Mouse (Mus musculus) erythroblast, embryonic 14.5 days (primary cell): ENCODE results near the gene Hist1h2be. TPM values are rescaled to one million over a fixed set of nuclear protein-coding genes. Genes with fewer than 3 reads are reported as not detected.
"Not testable (repeated sequence)": the region's sequence is repeated elsewhere in the genome, so short reads cannot be mapped to it uniquely, and the experiment has no call there.

Experiments used
- H3K27me3 ChIP-seq: 2 replicates; pipeline ENCODE4 v1.6.1; 2012; ENCODE audit warnings: inconsistent platforms; ENCODE audit not compliant: control insufficient read depth
- H3K36me3 ChIP-seq: 2 replicates; pipeline ENCODE4 v1.6.1; 2012; ENCODE audit warnings: mild to moderate bottlenecking, inconsistent platforms; ENCODE audit not compliant: control insufficient read depth
- H3K4me1 ChIP-seq: 2 replicates; pipeline ENCODE4 v1.6.1; 2012; ENCODE audit warnings: inconsistent platforms; ENCODE audit not compliant: control insufficient read depth
- H3K4me3 ChIP-seq: replicated peaks from 2 replicates; pipeline ENCODE3; 2012; ENCODE audit warnings: moderate library complexity, mild to moderate bottlenecking, inconsistent platforms
- H3K9me3 ChIP-seq: 2 replicates; pipeline ENCODE4 v1.6.1; 2012; ENCODE audit warnings: low read length, inconsistent platforms, mixed read lengths; ENCODE audit not compliant: control insufficient read depth
- GATA1 ChIP-seq: IDR thresholded peaks from 2 replicates; pipeline ENCODE4 v1.6.1; 2012; ENCODE audit warnings: low read length, inconsistent platforms, mixed read lengths
- TAL1 ChIP-seq: IDR thresholded peaks from 3 replicates; pipeline ENCODE4 v1.6.1; 2012; ENCODE audit warnings: low read length, inconsistent platforms, mixed read lengths
- polyA plus RNA-seq: library from polyadenylated mRNA; stranded (reverse); fragments of >175 nt; gene quantifications from 2 replicates; pipeline ENCODE4 v1.2.3, GENCODE M21; 2012

Gene Hist1h2be
- polyA plus RNA-seq = 0.33 and 0.67 TPM in 2 replicates

- no peaks in the 10 kb centered on the region for H3K9me3 ChIP-seq
- TF ChIP-seq TAL1 (no peak), GATA1 (peak; percentile 49; the same call in 1 of the 2 replicates)
- peaks cover 10% of the 10 kb centered on the region for H3K36me3 ChIP-seq
- peaks cover 17% of the 10 kb centered on the region for H3K27me3 ChIP-seq
- peaks cover 46% of the 10 kb centered on the region for H3K4me1 ChIP-seq
- H3K4me3 ChIP-seq = peak within 1 kb of the TSS; percentile 65
Observed at GRCm38 (mm10) chr13:23620733-23621531, at the start of gene Hist1h2be. Gene Hist1h2be, minus strand, starts transcription at chr13:23621124.

DNA sequence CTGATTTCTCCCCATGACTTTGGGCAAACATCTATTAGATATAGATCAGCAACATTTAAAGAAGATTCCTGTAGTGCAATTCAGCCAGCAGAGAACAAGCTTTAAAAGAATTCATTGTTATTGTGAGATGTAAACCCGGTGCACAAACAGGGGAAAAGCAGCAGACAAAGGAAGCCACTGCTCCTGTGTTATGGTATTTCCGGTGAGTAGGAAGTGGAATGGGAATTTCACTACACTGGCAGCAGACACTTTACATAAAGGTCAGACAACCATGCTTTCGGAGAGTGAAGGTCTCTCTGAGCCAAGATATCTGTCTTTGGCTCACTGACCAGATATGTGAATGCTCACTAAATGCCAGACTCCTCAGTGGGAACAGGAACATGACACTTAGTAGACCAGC is 41.6 kb upstream of the Hist1h2be start:
- H3K36me3 ChIP-seq = no peaks in the 10 kb centered on the region
- TF ChIP-seq GATA1 = no peak
- no peak for TF ChIP-seq TAL1

DNA sequence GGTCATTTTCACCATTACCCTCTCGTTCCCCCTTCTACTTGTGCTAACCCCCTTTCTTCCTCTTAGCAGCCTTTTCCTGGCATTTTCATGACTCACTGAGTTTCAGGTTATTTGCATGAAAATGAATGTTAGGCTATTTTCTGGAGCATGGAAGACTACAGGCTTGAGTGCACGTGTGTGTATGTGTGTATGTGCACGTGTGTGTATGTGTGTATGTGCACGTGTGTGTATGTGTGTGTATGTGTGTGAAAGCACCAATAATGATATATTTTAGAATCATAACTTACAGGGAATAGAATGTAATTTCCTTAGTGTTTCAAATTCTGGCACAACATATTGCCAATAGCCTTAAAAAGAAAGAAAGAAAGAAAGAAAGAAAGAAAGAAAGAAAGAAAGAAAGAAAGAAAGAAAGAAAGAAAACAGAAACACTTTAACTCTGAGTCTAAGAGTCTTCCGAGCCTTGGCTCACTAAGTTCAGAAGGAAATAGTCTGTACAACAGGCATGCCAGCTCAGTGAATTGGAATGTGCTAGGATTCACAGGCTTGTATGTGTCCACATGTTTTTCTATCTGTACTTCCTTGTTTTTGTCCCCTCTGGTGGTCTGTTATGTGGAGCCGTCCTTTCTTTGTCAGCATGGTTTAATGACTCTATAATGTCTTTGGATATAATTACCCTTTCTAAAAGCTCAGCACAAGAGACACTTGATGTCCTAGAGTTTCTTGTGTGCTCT is 38.9 kb upstream of the Hist1h2be start:
- Histone ChIP-seq H3K4me3 (no peak overlapping the region), H3K36me3 (no peaks in the 10 kb centered on the region), H3K4me1 (no peaks in the 10 kb centered on the region), H3K27me3 (peaks cover 18% of the 10 kb centered on the region), H3K9me3 (no peaks in the 10 kb centered on the region)
- TF ChIP-seq TAL1 (no peak), GATA1 (no peak)

More for the DNA sequence above, 41.6 kb upstream of the Hist1h2be start:
- Histone ChIP-seq H3K4me1 (no peaks in the 10 kb centered on the region), H3K9me3 (no peaks in the 10 kb centered on the region), H3K4me3 (no peak overlapping the region), H3K27me3 (peaks cover 18% of the 10 kb centered on the region)

DNA sequence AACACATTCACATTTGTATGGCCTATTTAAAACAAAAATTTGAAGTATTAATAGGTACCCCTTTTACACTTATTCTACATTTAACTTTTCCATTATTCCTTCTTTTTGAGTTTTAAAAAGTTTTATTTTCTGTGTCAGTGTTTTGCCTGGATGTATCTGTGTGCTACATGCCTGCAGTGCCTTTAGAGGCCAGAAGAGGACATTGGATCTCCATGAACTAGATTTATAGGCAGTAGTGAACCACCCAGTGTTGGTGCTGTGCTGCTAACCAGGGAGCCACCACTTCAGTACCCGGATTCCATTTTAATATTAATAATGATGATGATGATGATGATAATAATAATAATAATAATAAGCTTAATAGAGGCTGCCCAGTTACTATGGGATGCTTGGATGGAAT is 9.7 kb upstream of the Hist1h2be start:
- no peak overlapping the region for H3K4me3 ChIP-seq
- H3K9me3 ChIP-seq = no peaks in the 10 kb centered on the region
- H3K27me3 ChIP-seq = peaks cover 39% of the 10 kb centered on the region
- TF ChIP-seq GATA1 (no peak), TAL1 (no peak)
- no peaks in the 10 kb centered on the region for H3K36me3 ChIP-seq
- H3K4me1 ChIP-seq = no peaks in the 10 kb centered on the region

DNA sequence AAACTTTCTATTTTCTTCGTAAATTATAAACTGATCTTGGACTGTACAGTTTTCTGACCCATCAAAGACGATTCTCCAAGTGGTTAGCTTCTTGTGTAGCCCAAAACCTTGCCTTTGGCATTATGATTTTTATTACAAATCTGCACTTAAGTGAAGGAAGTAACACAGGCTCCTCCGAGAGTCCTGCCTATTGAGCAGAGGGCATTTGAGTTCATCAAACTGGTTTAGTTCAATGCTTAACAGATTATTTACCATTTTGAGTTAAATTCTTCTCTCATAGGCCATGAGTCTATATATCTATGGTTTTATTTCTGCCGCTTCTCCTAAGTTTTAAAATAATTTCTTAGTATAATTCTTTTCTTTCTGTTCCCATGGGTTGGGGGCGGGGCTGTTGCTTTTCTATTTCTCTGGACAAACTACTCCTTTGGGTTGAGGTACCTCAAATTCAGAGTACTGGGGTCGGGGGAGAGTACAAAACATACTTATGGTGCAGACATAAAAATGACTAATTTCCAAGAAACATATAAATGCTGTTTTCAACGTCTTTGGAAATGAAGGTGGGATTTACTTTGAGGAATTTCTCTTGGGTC is 2.0 kb upstream of the Hist1h2be start:
- Histone ChIP-seq H3K4me1 (peaks cover 42% of the 10 kb centered on the region), H3K36me3 (peaks cover 9% of the 10 kb centered on the region), H3K9me3 (no peaks in the 10 kb centered on the region), H3K27me3 (peaks cover 34% of the 10 kb centered on the region), H3K4me3 (peak overlapping the region; percentile 65)
- TF ChIP-seq GATA1 (no peak), TAL1 (no peak)

DNA sequence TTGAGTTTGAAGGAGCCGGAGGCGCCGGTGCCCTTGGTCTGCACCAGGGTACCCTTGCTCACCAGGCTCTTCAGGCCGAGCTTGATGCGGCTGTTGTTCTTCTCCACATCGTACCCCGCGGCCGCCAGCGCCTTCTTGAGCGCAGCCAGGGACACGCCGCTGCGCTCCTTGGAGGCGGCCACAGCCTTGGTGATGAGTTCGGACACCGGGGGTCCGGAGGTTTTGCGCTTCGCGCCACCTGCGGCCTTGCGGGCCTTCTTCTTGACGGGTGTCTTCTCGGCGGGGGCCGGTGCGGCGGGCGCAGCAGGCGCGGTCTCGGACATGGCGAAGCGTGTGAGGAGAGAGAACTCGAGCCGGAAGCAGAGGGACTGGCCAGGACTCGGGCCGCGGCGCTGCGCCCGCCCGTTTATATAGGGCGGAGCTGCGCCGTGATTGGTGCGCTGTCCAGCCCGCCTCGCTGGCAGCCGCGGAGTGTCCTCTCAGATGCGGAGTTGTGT is 1.3 kb upstream of the Hist1h2be start, which contains the start of gene Hist1h1e:
Gene Hist1h1e, minus strand, starts transcription at position 384 of the 497 bp plus-strand sequence.
- Histone ChIP-seq H3K4me1 (peaks cover 45% of the 10 kb centered on the region), H3K4me3 (peak within 1 kb of the TSS; percentile 65), H3K27me3 (peaks cover 28% of the 10 kb centered on the region)
- not testable (repeated sequence) for H3K36me3 ChIP-seq, H3K9me3 ChIP-seq

DNA sequence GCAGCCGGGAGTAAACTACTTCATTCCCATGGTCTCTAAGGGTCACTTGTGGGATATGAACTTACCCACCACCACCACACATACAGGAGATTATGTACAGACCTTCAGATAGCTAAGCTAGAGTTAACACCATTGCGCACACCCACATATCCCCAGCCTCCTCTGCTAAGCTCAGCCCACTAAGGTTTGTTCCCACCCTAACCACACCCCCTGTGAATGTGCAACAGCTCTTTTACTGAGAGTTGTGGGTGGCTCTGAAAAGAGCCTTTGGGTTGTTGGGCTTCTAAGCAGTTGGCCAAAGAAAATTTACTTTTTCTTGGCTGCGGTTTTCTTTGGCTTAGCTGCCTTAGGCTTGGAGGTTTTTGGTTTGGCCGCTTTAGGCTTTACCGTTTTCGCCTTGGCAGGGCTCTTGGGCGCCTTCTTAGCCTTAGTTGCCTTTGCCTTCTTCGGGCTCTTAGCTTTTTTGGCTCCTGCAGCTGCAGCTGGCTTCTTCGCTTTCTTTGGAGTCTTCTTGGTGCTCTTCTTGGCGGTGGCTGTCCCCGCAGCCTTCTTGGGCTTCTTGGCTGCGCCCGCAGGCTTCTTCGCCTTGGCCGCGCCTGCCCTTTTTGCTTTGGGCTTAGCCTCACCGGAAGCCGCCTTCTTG is 729 bp upstream of the Hist1h2be start:
- peaks cover 24% of the 10 kb centered on the region for H3K27me3 ChIP-seq
- peak overlapping the region; percentile 65 for H3K4me3 ChIP-seq
- no peak; the same call in 1 of the 2 replicates for TF ChIP-seq GATA1
- no peak for TF ChIP-seq TAL1
- peaks cover 46% of the 10 kb centered on the region for H3K4me1 ChIP-seq
- H3K36me3 ChIP-seq = peaks cover 10% of the 10 kb centered on the region
- H3K9me3 ChIP-seq = no peaks in the 10 kb centered on the region

DNA sequence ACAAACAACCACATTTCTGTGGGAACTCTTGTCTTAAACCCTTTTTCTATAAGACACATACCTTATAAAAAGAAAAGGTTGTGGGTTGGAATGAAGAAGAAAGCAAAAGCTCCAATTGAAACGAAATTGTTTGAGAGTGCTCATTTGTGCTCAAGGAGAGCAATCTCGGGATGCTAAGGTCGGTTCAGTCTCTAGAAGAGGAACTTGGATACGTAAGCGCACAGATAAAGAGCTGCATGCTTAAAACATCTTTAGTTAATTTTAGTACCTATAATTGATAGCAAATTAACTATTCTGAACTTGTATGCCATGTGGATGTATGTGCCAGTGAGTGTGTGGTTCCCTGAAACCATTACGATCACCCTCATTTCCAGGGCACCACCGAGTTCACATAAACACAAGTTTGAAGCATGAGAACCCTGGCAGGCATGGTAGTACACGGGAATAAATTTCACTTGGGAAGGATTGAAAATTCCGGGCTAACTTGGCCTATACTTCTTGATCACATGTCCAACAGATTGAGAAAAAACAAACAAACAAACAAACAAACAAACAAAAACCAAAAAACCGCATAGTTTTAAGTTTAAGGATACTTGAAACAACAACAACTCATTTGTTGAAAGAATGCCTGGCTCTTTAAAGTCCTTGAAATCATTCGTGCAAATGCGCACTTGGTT is 730 bp downstream of the Hist1h2be start:
- Histone ChIP-seq H3K4me3 (peak overlapping the region; percentile 65), H3K4me1 (peaks cover 48% of the 10 kb centered on the region), H3K27me3 (peaks cover 9% of the 10 kb centered on the region), H3K9me3 (no peaks in the 10 kb centered on the region), H3K36me3 (peaks cover 15% of the 10 kb centered on the region)
- TF ChIP-seq GATA1 = no peak
- TF ChIP-seq TAL1 = no peak
